Mouse (Mus musculus): ENCODE measurements at regions not wholly inside any gene's neighbourhood (a gene's known extent, or its start where the extent isn't known, plus 50 kb on each side); places are given as distances from the start of the nearest gene placed in this dataset.

GRCm38 (mm10) chr7:113621316-113621715, 107.7 kb downstream of the Far1 start:
- 81% methylated on average over 8 of the region's 8 CpGs for WGBS
- DNase-seq (ENCODE audit: low spot score): no peak
- no peaks in the 10 kb centered on the region for H3K9me3 ChIP-seq
- H3K27me3 ChIP-seq (replicated peaks; ENCODE audit: low read depth, poor library complexity, severe bottlenecking): no peaks in the 10 kb centered on the region
- no peak overlapping the region for H3K4me3 ChIP-seq
- H3K27ac ChIP-seq (replicated peaks): no peak overlapping the region
- no peaks in the 10 kb centered on the region for H3K36me3 ChIP-seq (replicated peaks)
- H3K4me1 ChIP-seq: no peaks in the 10 kb centered on the region; the same call in 1 of the 2 replicates

DNA sequence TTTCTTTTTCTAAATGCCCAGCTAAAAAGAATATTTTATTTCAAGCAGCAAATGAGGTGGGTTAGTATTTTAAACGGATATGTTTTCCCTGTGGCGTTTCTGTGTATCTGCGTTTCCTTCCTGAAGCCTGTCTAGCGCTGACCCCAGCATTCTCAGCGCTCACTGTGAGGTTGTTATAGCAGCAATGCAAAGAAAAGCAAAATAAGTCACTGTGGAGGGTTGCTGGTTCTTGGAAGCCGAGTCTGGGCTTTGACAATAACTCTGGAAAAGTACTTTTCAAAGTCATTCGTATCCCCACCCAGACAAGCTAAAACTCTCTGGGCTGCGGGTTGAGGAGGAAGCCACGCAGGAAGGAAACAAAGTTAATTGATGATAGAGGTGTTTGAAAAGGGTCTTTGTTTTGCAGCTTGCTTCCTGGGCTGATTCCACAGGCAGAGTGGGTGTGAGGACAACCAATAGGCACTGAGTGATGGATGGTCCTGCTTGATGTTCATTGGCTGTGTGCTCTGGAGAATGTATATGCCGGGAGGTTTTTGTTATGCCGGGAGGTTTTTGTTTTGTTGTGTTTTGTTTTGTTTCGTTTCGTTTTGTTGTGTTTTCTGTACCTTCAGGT, 108.4 kb downstream of the Far1 start:
- no peak for DNase-seq (ENCODE audit: low spot score)
- H3K36me3 ChIP-seq (replicated peaks): no peaks in the 10 kb centered on the region
- H3K9me3 ChIP-seq: no peaks in the 10 kb centered on the region
- WGBS: 71% methylated on average over 13 of the region's 13 CpGs
- no peak overlapping the region for H3K27ac ChIP-seq (replicated peaks)
- H3K4me3 ChIP-seq: no peak overlapping the region
- no peaks in the 10 kb centered on the region; the same call in 1 of the 2 replicates for H3K4me1 ChIP-seq
- no peaks in the 10 kb centered on the region for H3K27me3 ChIP-seq (replicated peaks; ENCODE audit: low read depth, poor library complexity, severe bottlenecking)

DNA sequence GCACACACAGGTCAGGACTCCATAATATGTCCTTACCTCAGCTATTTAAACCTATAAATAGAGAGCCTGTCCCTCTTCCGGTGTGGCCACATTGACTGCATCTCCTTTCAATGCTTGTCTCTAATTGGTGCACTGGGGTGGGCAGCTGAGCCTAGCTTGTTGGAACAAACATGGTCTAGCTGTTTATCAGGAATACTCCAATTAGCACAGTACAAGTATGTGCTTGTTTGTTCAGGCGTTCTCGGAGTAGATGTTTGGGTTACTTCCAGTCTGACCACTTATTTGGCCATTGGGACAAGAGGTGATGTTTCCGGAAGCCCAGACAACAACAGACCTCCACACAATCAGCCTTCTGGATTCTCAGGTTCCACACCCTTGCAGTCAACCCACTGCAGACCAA, 109.7 kb downstream of the Far1 start:
- WGBS: 83% methylated on average over 4 of the region's 4 CpGs

DNA sequence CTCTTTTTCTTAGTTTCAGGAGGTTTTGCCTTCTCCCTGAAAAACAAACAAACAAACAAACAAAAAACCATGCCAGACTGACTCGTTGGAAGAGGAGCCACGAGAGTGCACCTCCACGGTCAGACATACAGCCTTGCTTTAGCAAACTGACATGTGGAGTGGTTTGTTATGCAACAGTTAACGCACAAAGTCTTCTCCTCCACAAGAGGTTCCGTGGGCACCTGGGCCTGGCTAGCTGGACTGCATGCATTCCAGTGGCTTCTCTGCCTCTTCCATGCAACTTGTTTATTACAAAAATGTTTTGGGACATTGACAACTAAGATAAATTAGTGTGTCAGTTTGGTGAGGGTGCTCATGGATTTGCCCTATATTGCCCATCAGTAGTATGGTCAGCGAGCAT, 110.3 kb downstream of the Far1 start:
- H3K4me3 ChIP-seq: no peak overlapping the region
- no peaks in the 10 kb centered on the region for H3K27me3 ChIP-seq (replicated peaks; ENCODE audit: low read depth, poor library complexity, severe bottlenecking)
- DNase-seq (ENCODE audit: low spot score): no peak
- no peak overlapping the region for H3K27ac ChIP-seq (replicated peaks)
- 0 out of 2 replicates have a peak, but pooled peaks cover 2% of the 10 kb centered on the region for H3K9me3 ChIP-seq
- H3K4me1 ChIP-seq: no peaks in the 10 kb centered on the region; the same call in 1 of the 2 replicates
- WGBS: 88% methylated on average over 6 of the region's 6 CpGs
- no peaks in the 10 kb centered on the region for H3K36me3 ChIP-seq (replicated peaks)

More for the DNA sequence above, 109.7 kb downstream of the Far1 start:
- H3K27ac ChIP-seq (replicated peaks): no peak overlapping the region
- no peak overlapping the region for H3K4me3 ChIP-seq
- no peaks in the 10 kb centered on the region for H3K27me3 ChIP-seq (replicated peaks; ENCODE audit: low read depth, poor library complexity, severe bottlenecking)
- 0 out of 2 replicates have a peak, but pooled peaks cover 2% of the 10 kb centered on the region for H3K9me3 ChIP-seq
- no peaks in the 10 kb centered on the region; the same call in 1 of the 2 replicates for H3K4me1 ChIP-seq
- H3K36me3 ChIP-seq (replicated peaks): no peaks in the 10 kb centered on the region
- DNase-seq (ENCODE audit: low spot score): no peak

GRCm38 (mm10) chr7:113626734-113627133, 113.1 kb downstream of the Far1 start:
- Histone ChIP-seq H3K9me3 (0 out of 2 replicates have a peak, but pooled peaks cover 2% of the 10 kb centered on the region), H3K27me3 (replicated peaks; ENCODE audit: low read depth, poor library complexity, severe bottlenecking) (no peaks in the 10 kb centered on the region), H3K4me1 (no peaks in the 10 kb centered on the region; the same call in 1 of the 2 replicates), H3K27ac (replicated peaks) (no peak overlapping the region), H3K36me3 (replicated peaks) (no peaks in the 10 kb centered on the region), H3K4me3 (no peak overlapping the region)
- DNase-seq (ENCODE audit: low spot score): no peak

GRCm38 (mm10) chr7:113637011-113637600, 123.5 kb downstream of the Far1 start:
- no peak overlapping the region for H3K4me3 ChIP-seq
- H3K27ac ChIP-seq (replicated peaks): no peak overlapping the region
- no peaks in the 10 kb centered on the region for H3K9me3 ChIP-seq
- no peaks in the 10 kb centered on the region for H3K4me1 ChIP-seq
- no peak for DNase-seq (ENCODE audit: low spot score)
- H3K36me3 ChIP-seq (replicated peaks): no peaks in the 10 kb centered on the region
- WGBS: 83% methylated on average over 4 of the region's 4 CpGs
- H3K27me3 ChIP-seq (replicated peaks; ENCODE audit: low read depth, poor library complexity, severe bottlenecking): no peaks in the 10 kb centered on the region

- 83% methylated on average over 6 of the region's 6 CpGs for WGBS
These were observed 124.5 kb downstream of the Far1 start for GRCm38 (mm10) chr7:113638098-113638497.

GRCm38 (mm10) chr7:113642540-113642939, 123.3 kb upstream of the Spon1 start:
- H3K9me3 ChIP-seq: no peaks in the 10 kb centered on the region
- no peaks in the 10 kb centered on the region for H3K4me1 ChIP-seq
- no peak overlapping the region for H3K27ac ChIP-seq (replicated peaks)
- H3K36me3 ChIP-seq (replicated peaks): no peaks in the 10 kb centered on the region
- no peak for DNase-seq (ENCODE audit: low spot score)
- H3K27me3 ChIP-seq (replicated peaks; ENCODE audit: low read depth, poor library complexity, severe bottlenecking): no peaks in the 10 kb centered on the region
- H3K4me3 ChIP-seq: no peak overlapping the region
- WGBS: 80% methylated on average over 7 of the region's 7 CpGs

More at GRCm38 (mm10) chr7:113638098-113638497, 124.5 kb downstream of the Far1 start:
- no peak overlapping the region for H3K4me3 ChIP-seq
- H3K4me1 ChIP-seq: no peaks in the 10 kb centered on the region
- no peaks in the 10 kb centered on the region for H3K36me3 ChIP-seq (replicated peaks)
- H3K9me3 ChIP-seq: no peaks in the 10 kb centered on the region
- DNase-seq (ENCODE audit: low spot score): no peak
- H3K27ac ChIP-seq (replicated peaks): no peak overlapping the region
- no peaks in the 10 kb centered on the region for H3K27me3 ChIP-seq (replicated peaks; ENCODE audit: low read depth, poor library complexity, severe bottlenecking)

DNA sequence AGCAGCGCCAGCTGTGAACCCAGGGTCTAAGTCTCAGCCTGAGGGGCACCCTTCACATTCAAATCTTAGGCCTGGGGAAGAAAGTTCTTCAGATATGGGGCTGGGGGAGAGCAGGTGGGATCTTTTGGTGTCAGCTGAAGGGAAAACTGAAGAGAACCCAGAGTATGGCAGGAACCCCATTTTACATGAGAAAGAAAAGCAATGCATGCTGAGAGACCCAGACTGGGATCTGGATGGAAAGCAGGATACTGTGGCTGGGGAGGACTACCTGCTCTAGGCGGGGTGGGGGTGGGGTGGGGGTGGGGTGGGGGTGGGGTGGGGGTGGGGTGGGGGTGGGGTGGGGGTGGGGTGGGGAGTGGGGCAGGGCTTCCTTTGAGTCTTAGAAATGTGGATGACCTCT, 115.2 kb upstream of the Spon1 start:
- WGBS: 68% methylated on average over 2 of the region's 2 CpGs
- no peak for DNase-seq (ENCODE audit: low spot score)
- Histone ChIP-seq H3K4me3 (no peak overlapping the region), H3K4me1 (no peaks in the 10 kb centered on the region), H3K27me3 (replicated peaks; ENCODE audit: low read depth, poor library complexity, severe bottlenecking) (no peaks in the 10 kb centered on the region), H3K27ac (replicated peaks) (no peak overlapping the region), H3K9me3 (no peaks in the 10 kb centered on the region), H3K36me3 (replicated peaks) (no peaks in the 10 kb centered on the region)

DNA sequence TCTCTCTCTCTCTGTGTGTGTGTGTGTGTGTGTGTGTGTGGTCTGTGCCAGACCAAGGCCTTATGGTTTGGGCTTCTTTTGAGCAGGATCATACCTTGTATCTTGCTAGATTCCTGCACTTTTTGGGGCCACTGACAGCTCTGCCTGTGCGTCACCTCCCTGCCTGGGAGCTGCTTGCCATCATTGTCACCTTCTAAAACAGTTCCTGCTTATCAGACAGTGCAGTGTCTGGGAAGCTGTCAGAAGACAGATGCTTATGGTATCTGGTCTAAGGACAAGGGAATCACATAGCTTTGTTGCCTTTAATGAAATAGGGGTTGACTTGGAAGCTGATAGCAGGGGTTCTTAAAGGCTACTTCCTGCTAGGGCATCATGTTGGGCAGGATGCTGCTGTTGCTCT, 114.1 kb upstream of the Spon1 start:
- Histone ChIP-seq H3K9me3 (no peaks in the 10 kb centered on the region), H3K27me3 (replicated peaks; ENCODE audit: low read depth, poor library complexity, severe bottlenecking) (no peaks in the 10 kb centered on the region), H3K27ac (replicated peaks) (no peak overlapping the region), H3K4me3 (no peak overlapping the region), H3K36me3 (replicated peaks) (no peaks in the 10 kb centered on the region), H3K4me1 (no peaks in the 10 kb centered on the region)
- no peak for DNase-seq (ENCODE audit: low spot score)
- WGBS: 78% methylated on average over 1 of the region's 1 CpGs

GRCm38 (mm10) chr7:113653130-113653529, 112.7 kb upstream of the Spon1 start:
- no peak overlapping the region for H3K4me3 ChIP-seq

GRCm38 (mm10) chr7:113655336-113655735, 110.5 kb upstream of the Spon1 start:
- no peak for DNase-seq (ENCODE audit: low spot score)
- Histone ChIP-seq H3K4me3 (no peak overlapping the region), H3K4me1 (no peaks in the 10 kb centered on the region), H3K36me3 (replicated peaks) (no peaks in the 10 kb centered on the region), H3K27ac (replicated peaks) (no peak overlapping the region), H3K9me3 (no peaks in the 10 kb centered on the region), H3K27me3 (replicated peaks; ENCODE audit: low read depth, poor library complexity, severe bottlenecking) (no peaks in the 10 kb centered on the region)
- whole genome bisulfite sequencing: 79% methylated on average over 5 of the region's 5 CpGs

More at GRCm38 (mm10) chr7:113653130-113653529, 112.7 kb upstream of the Spon1 start:
- Histone ChIP-seq H3K36me3 (replicated peaks) (no peaks in the 10 kb centered on the region), H3K4me1 (no peaks in the 10 kb centered on the region), H3K27ac (replicated peaks) (no peak overlapping the region), H3K9me3 (no peaks in the 10 kb centered on the region), H3K27me3 (replicated peaks; ENCODE audit: low read depth, poor library complexity, severe bottlenecking) (no peaks in the 10 kb centered on the region)
- WGBS: 27% methylated on average over 5 of the region's 5 CpGs
- peak; percentile 62 for DNase-seq (ENCODE audit: low spot score)

Measured in embryonic facial prominence, embryonic 10.5 days (tissue).